Mouse (Mus musculus): Measurements from ENCODE around the gene Rere.

DNA sequence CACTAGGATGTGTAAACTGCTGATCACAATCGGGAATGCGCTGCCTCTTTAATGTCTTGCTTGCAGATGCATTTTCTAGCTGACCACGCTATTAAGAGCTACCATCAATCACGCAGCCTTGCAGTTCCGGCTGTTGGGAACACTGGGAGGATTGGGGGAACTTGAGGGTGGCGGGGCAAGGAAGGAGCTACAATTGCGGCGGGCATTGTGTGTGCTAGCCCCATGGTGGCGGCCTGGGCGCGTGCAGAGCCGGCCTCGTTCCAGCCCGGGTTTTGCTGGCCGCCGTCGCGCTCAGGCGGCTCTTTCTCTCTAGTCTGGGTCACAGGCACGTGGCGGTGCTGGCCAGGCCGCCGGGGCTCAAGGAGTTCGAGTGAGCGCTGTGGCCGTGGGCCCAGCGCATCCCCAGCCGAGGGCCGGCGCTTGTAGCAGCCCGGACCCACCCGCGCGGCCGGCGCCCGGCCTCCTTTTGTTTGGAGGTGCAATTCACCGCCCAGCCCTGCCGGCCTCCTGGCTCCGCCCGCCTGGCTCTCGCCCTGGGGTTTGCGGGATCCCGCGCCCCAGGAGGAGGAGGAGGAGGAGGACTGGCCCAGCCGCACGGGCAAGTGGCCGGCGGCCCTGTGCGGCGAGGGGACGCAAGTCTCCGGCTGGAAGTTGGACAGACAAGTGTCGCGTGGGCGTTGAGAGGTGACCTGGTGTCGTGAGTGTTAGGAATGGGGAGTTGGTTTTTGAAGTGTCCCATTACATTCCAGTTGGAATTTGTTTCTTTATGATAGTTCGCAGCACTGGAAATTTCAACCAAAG, 90.3 kb downstream of the Rere start:
- no peak for TF ChIP-seq TAL1 (IDR thresholded peaks at IDR 0.05; ENCODE audit: low read length)
- no peak for TF ChIP-seq GATA1 (IDR thresholded peaks at IDR 0.05; ENCODE audit: low read length)

Data from erythroblast, embryonic 14.5 days (primary cell).